Mouse (Mus musculus) midbrain, embryonic 15.5 days (tissue): ENCODE measurements around the gene Ccdc73. TPM values are rescaled to one million over a fixed set of nuclear protein-coding genes. Genes with fewer than 3 reads are reported as not detected.

Experiments used
- ATAC-seq: fragments of 200-750 bp; cut with Nextera tagmentation; replicated peaks from 2 replicates; pipeline ENCODE4 v1.8.0; 2017; ENCODE audit warnings: moderate TSS enrichment
- H3K27ac ChIP-seq: fragments of 300-500 bp; sonication (generic); 2 replicates; pipeline ENCODE4 v1.5.1; 2015; ENCODE audit warnings: mild to moderate bottlenecking, inconsistent platforms
- H3K27me3 ChIP-seq: fragments of 300-500 bp; sonication (generic); replicated peaks from 2 replicates; pipeline ENCODE4 v1.6.1; 2015; ENCODE audit warnings: inconsistent platforms
- H3K36me3 ChIP-seq: fragments of 300-500 bp; sonication (generic); replicated peaks from 2 replicates; pipeline ENCODE4 v1.6.1; 2015; ENCODE audit warnings: inconsistent platforms
- H3K4me1 ChIP-seq: fragments of 300-500 bp; sonication (generic); 2 replicates; pipeline ENCODE4 v1.6.1; 2015; ENCODE audit warnings: inconsistent platforms
- H3K4me2 ChIP-seq: fragments of 300-500 bp; sonication (generic); 2 replicates; pipeline ENCODE4 v1.6.1; 2015; ENCODE audit warnings: inconsistent platforms, mild to moderate bottlenecking, moderate library complexity
- H3K4me3 ChIP-seq: fragments of 300-500 bp; sonication (generic); 2 replicates; pipeline ENCODE4 v1.5.1; 2015; ENCODE audit warnings: mild to moderate bottlenecking, inconsistent platforms
- H3K9ac ChIP-seq: fragments of 300-500 bp; sonication (generic); 2 replicates; pipeline ENCODE4 v1.6.1; 2015; ENCODE audit warnings: mild to moderate bottlenecking, inconsistent platforms
- H3K9me3 ChIP-seq: fragments of 300-500 bp; sonication (generic); 2 replicates; pipeline ENCODE4 v1.6.1; 2016; ENCODE audit warnings: inconsistent platforms
- WGBS: fragments of 180-500 bp; shearing (Covaris S2); methylation state at CpG from one replicate; pipeline ENCODE4 v1.1.7; 2015; ENCODE audit warnings: mixed read lengths; 5-methylcytosine and 5-hydroxymethylcytosine counted together
- polyA plus RNA-seq: library from polyadenylated mRNA; unstranded; fragments of >200 nt; fragmentation: Nextera tagmentation; extraction: Ambion mirVana; gene quantifications from 2 replicates; pipeline ENCODE4 v1.2.1, GENCODE M21; 2015

Ccdc73 gene
- polyA plus RNA-seq, 1 experiment from 2014 or later, result 5.2 TPM

GRCm38 (mm10) chr2:104887882-104888566 lies 20.4 kb downstream of the Ccdc73 start:
- H3K4me2 ChIP-seq, result no peak overlapping the region
- peak; percentile 82 for ATAC-seq
- H3K9me3 ChIP-seq, result no peaks in the 10 kb centered on the region
- H3K36me3 ChIP-seq, result no peaks in the 10 kb centered on the region
- no peak overlapping the region for H3K27ac ChIP-seq
- H3K4me1 ChIP-seq, result no peaks in the 10 kb centered on the region
- H3K9ac ChIP-seq, result no peak overlapping the region; the same call in 1 of the 2 replicates
- 21% methylated on average over 10 of the region's 10 CpGs for WGBS
- H3K27me3 ChIP-seq, result no peaks in the 10 kb centered on the region
- no peak overlapping the region for H3K4me3 ChIP-seq

DNA sequence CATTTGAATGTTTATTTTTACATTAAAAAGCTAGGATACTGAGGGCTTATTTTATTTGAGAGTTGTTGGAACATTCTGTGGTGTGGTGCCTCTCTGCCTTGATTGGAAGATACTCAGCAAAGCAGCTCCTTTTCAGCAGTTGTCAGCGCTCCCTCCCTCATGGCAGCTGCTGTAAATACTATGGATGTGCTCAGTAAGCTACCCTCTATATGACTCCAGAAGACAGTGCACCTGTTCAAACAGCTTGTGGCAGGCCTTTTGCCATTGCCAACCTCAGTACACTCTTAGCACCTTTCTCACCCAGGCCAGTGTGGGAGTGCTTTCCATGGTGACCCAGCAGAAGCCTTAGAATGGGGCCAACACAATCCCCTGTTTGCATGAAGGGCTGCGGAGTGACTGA lies 32.4 kb downstream of the Ccdc73 start:
- Histone ChIP-seq H3K4me3 (no peak overlapping the region), H3K4me2 (no peak overlapping the region), H3K36me3 (no peaks in the 10 kb centered on the region), H3K9me3 (no peaks in the 10 kb centered on the region), H3K27me3 (no peaks in the 10 kb centered on the region), H3K27ac (no peak overlapping the region), H3K4me1 (no peaks in the 10 kb centered on the region), H3K9ac (no peak overlapping the region)
- no peak for ATAC-seq
- 87% methylated on average over 2 of the region's 2 CpGs for WGBS

- WGBS, result 89% methylated on average over 3 of the region's 3 CpGs
- Histone ChIP-seq H3K27ac (no peak overlapping the region), H3K27me3 (no peaks in the 10 kb centered on the region), H3K36me3 (no peaks in the 10 kb centered on the region), H3K4me1 (no peaks in the 10 kb centered on the region), H3K9ac (no peak overlapping the region), H3K4me3 (no peak overlapping the region), H3K9me3 (no peaks in the 10 kb centered on the region), H3K4me2 (no peak overlapping the region)
- ATAC-seq, result no peak
Observed at GRCm38 (mm10) chr2:104915709-104916108, 48.1 kb downstream of the Ccdc73 start.

DNA sequence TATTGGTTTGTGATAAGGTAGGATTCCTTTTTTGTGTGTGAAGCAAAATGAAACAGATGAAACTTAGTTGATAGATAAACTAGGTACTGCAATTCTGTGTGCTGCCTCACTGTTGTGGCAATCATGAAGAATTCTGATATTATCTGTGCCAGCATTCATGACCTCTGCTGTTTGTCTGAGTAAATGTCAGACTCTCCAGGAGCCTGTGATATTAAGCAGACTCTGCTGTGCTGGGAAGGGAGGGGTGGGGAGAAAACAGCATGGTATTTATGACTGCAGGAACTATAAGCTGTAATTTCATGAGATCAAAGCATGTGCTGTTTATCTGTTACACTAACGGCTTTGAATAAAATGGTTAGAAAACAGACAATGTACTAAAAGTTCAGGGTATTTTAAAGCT lies 96.9 kb downstream of the Ccdc73 start:
- H3K36me3 ChIP-seq, result no peaks in the 10 kb centered on the region
- H3K4me3 ChIP-seq, result no peak overlapping the region
- H3K27ac ChIP-seq, result no peak overlapping the region
- H3K4me1 ChIP-seq, result no peaks in the 10 kb centered on the region
- H3K9ac ChIP-seq, result no peak overlapping the region
- H3K9me3 ChIP-seq, result no peaks in the 10 kb centered on the region
- H3K4me2 ChIP-seq, result no peak overlapping the region
- 58% methylated on average over 1 of the region's 1 CpGs for WGBS
- H3K27me3 ChIP-seq, result no peaks in the 10 kb centered on the region
- ATAC-seq, result no peak

DNA sequence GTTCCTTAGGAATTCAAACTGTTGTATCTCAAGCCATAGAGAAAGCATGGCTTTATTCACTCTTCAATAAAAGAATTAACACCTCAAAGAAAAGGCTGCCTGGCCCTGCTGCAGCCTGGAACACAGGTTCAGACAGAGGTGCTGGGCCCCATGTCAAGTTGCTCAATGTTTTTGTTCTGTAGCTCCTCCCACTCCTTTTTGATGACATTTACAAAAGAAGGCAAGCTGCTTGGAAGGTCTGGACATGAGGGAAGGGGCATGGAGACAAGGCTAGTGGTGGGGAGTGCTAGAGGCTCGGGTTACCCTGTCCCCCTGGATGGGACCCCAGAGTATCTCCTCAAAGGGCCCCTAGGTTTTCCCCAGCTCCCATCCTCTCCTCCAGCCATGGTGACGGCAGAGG lies 114.1 kb downstream of the Ccdc73 start:
- no peak overlapping the region for H3K9ac ChIP-seq
- no peak overlapping the region for H3K4me2 ChIP-seq
- no peaks in the 10 kb centered on the region for H3K36me3 ChIP-seq
- no peak overlapping the region for H3K4me3 ChIP-seq
- H3K9me3 ChIP-seq, result no peaks in the 10 kb centered on the region
- WGBS, result 3% methylated on average over 2 of the region's 2 CpGs
- no peak for ATAC-seq
- H3K4me1 ChIP-seq, result no peaks in the 10 kb centered on the region
- H3K27ac ChIP-seq, result no peak overlapping the region
- no peaks in the 10 kb centered on the region for H3K27me3 ChIP-seq

- Histone ChIP-seq H3K9ac (no peak overlapping the region), H3K27me3 (no peaks in the 10 kb centered on the region), H3K4me1 (no peaks in the 10 kb centered on the region), H3K4me3 (no peak overlapping the region), H3K27ac (no peak overlapping the region), H3K36me3 (no peaks in the 10 kb centered on the region), H3K4me2 (no peak overlapping the region), H3K9me3 (no peaks in the 10 kb centered on the region)
- 60% methylated on average over 3 of the region's 3 CpGs for WGBS
- ATAC-seq, result no peak
Observed at GRCm38 (mm10) chr2:104985796-104986195, 118.2 kb downstream of the Ccdc73 start.

- ATAC-seq, result no peak
- H3K36me3 ChIP-seq, result no peaks in the 10 kb centered on the region
- 78% methylated on average over 1 of the region's 1 CpGs for WGBS
- H3K4me3 ChIP-seq, result no peak overlapping the region
- no peaks in the 10 kb centered on the region for H3K4me1 ChIP-seq
- no peak overlapping the region for H3K27ac ChIP-seq
- H3K9me3 ChIP-seq, result no peaks in the 10 kb centered on the region
- H3K4me2 ChIP-seq, result no peak overlapping the region
- no peak overlapping the region for H3K9ac ChIP-seq
- H3K27me3 ChIP-seq, result no peaks in the 10 kb centered on the region
Observed at GRCm38 (mm10) chr2:104988974-104989373, 121.4 kb downstream of the Ccdc73 start.

DNA sequence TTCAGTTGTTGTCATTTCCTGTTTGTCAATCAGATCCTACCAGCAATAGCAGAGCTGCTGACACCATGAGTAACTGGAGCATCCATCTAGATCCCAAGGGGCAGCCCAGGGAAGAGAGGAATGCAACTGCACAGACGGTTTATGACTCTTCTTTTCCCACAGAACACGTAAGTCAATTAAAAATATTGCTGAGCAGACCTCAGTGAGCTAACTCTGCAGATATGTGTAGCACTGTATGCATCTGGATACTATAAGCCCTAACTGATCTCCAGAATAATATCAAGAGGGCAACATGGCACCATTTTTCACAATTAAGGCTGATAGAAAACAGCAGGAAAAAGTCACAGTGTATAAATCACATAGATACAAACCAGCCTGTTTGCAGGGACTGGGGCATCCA lies 126.8 kb downstream of the Ccdc73 start:
- ATAC-seq, result no peak
- no peak overlapping the region for H3K4me3 ChIP-seq
- H3K9ac ChIP-seq, result no peak overlapping the region
- no peak overlapping the region for H3K4me2 ChIP-seq
- no peak overlapping the region for H3K27ac ChIP-seq
- H3K27me3 ChIP-seq, result no peaks in the 10 kb centered on the region
- no peaks in the 10 kb centered on the region for H3K9me3 ChIP-seq
- no peaks in the 10 kb centered on the region for H3K4me1 ChIP-seq
- H3K36me3 ChIP-seq, result peaks cover 8% of the 10 kb centered on the region
- WGBS, result 73% methylated on average over 2 of the region's 2 CpGs

DNA sequence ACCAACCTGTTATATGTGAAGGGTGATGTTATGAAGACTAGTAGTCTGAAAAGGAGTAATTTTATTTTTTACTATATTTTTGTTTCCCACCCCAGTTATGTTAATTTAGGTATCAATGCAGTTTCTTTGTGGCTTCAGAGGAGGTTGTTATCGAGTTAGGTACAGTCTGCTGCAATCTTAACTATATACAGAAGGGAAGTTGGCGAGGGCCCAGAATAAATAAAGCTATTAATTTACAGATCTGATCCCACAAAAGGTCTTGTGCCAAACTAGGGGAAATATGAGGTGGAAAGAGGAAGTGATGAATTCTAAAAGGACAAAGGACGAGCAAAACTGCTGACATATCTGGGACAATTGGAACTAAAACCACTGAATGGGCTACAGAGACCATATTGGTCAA lies 128.6 kb downstream of the Ccdc73 start:
- no peak for ATAC-seq
- H3K27ac ChIP-seq, result no peak overlapping the region
- 94% methylated on average over 3 of the region's 3 CpGs for WGBS
- no peaks in the 10 kb centered on the region for H3K9me3 ChIP-seq
- H3K9ac ChIP-seq, result no peak overlapping the region
- H3K36me3 ChIP-seq, result peaks cover 8% of the 10 kb centered on the region
- H3K4me3 ChIP-seq, result no peak overlapping the region
- no peaks in the 10 kb centered on the region for H3K4me1 ChIP-seq
- no peak overlapping the region for H3K4me2 ChIP-seq
- no peaks in the 10 kb centered on the region for H3K27me3 ChIP-seq

DNA sequence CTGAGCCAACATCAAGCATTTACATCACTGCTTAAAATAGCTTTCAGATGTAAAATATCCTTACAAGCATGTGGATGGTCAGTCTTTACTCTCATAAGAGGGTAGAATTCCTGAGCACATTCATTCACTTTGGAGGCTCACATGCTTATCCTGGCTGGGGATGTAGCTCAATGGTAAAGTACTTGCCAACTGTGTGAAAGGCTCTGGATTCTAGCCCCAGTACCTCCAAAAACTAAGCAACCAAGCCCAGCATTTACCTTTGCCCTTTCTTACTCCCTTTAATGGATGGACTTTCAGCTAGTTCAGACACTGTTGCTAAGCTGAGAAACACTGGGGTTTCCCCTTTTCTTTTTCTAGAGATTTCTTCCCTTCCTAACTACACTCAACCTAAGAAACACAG lies 139.6 kb downstream of the Ccdc73 start:
- Histone ChIP-seq H3K9me3 (no peaks in the 10 kb centered on the region), H3K9ac (no peak overlapping the region), H3K4me2 (no peak overlapping the region), H3K36me3 (peaks cover 27% of the 10 kb centered on the region), H3K4me3 (no peak overlapping the region), H3K4me1 (no peaks in the 10 kb centered on the region), H3K27me3 (no peaks in the 10 kb centered on the region), H3K27ac (no peak overlapping the region)
- ATAC-seq, result no peak

GRCm38 (mm10) chr2:105016192-105016966 lies 148.8 kb downstream of the Ccdc73 start:
- H3K9me3 ChIP-seq, result no peaks in the 10 kb centered on the region
- peaks cover 12% of the 10 kb centered on the region; the same call in 1 of the 2 replicates for H3K36me3 ChIP-seq
- H3K27ac ChIP-seq, result peak overlapping the region; percentile 76
- peak overlapping the region; percentile 76 for H3K9ac ChIP-seq
- H3K4me1 ChIP-seq, result peaks cover 16% of the 10 kb centered on the region
- H3K27me3 ChIP-seq, result no peaks in the 10 kb centered on the region
- peak; percentile 90 for ATAC-seq
- H3K4me3 ChIP-seq, result peak overlapping the region; percentile 84
- H3K4me2 ChIP-seq, result peak overlapping the region; percentile 56
- under 1% methylated on average over 43 of the region's 43 CpGs for WGBS

DNA sequence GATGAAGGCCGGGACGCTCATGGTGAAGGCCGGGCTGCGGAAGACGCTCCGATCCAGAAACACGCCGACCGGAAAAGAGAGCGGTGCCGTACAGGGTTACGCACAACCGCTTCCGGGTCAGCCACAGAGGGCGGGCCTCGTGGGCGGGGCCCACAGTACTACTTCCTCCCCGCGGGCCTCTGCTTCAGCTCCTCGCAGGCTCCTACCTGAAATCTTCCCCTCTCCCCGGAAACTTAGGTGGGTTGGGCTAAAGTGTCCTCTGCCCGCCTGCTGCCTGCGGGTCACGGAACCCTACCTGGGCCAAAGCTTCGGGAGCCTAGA lies 149.3 kb downstream of the Ccdc73 start, which contains the start of gene Eif3m:
Gene Eif3m, minus strand, starts transcription at position 114 of the 321 bp plus-strand sequence.
- H3K4me2 ChIP-seq, result peak within 1 kb of the TSS; percentile 56
- peak within 1 kb of the TSS; percentile 84 for H3K4me3 ChIP-seq
- H3K27ac ChIP-seq, result peak within 1 kb of the TSS; percentile 76
- H3K36me3 ChIP-seq, result peaks cover 12% of the 10 kb centered on the region; the same call in 1 of the 2 replicates
- H3K4me1 ChIP-seq, result peaks cover 16% of the 10 kb centered on the region
- H3K9me3 ChIP-seq, result no peaks in the 10 kb centered on the region
- H3K27me3 ChIP-seq, result no peaks in the 10 kb centered on the region
- ATAC-seq, result peak; percentile 100
- peak within 1 kb of the TSS; percentile 76 for H3K9ac ChIP-seq
- under 1% methylated on average over 23 of the region's 25 CpGs for WGBS

GRCm38 (mm10) chr2:105017802-105018201 lies 150.2 kb downstream of the Ccdc73 start:
- H3K4me3 ChIP-seq, result no peak overlapping the region
- H3K36me3 ChIP-seq, result peaks cover 5% of the 10 kb centered on the region; the same call in 1 of the 2 replicates
- H3K4me2 ChIP-seq, result no peak overlapping the region
- no peaks in the 10 kb centered on the region for H3K9me3 ChIP-seq
- ATAC-seq, result no peak
- H3K9ac ChIP-seq, result no peak overlapping the region
- no peaks in the 10 kb centered on the region for H3K27me3 ChIP-seq
- peaks cover 16% of the 10 kb centered on the region for H3K4me1 ChIP-seq
- H3K27ac ChIP-seq, result no peak overlapping the region
- 86% methylated on average over 3 of the region's 3 CpGs for WGBS
